In genomic region chr11:55405601-55406469, GRCm38 (mm10) we compare ENCODE assay signal across 8 mouse cellular contexts. TPM values are rescaled to one million over a fixed set of nuclear protein-coding genes. Genes with fewer than 3 reads are reported as not detected.
A peak's percentile ranks its signal among the peaks of the same experiment; 100 is the strongest.
DNase-seq lines count a peak whose midpoint lies in the region; ATAC-seq and TF ChIP-seq lines count a peak whose summit lies in the region.

No protein-coding gene starts in this region.

- 70% methylated on average over 8 of the region's 8 CpGs for WGBS in spleen, adult 2 months
- WGBS in stomach, embryonic 16.5 days = 54% methylated on average over 8 of the region's 8 CpGs
- WGBS in forebrain, embryonic 12.5 days = 82% methylated on average over 8 of the region's 8 CpGs

- DNase-seq in spleen, adult 2 months (ENCODE audit: low read depth in 1 of 2, low spot score in 2 of 2) = no peak
- DNase-seq in spleen, adult 12 weeks (ENCODE audit: low spot score) = no peak
- DNase-seq in heart, adult 9 months (ENCODE audit: low spot score in 2 of 2) = peak; percentile 64 to 81
- peak; percentile 89 for DNase-seq in kidney, postnatal 14 days
- DNase-seq in left cerebral cortex, postnatal 36 days (ENCODE audit: low spot score in 2 of 2) = no peak

- peak overlapping the region; percentile 42; the same call in 1 of the 2 replicates for H3K27ac ChIP-seq in spleen, adult 2 months (ENCODE audit: insufficient read depth, low read length)
- peak overlapping the region; percentile 78 for H3K27ac ChIP-seq in stomach, embryonic 16.5 days (ENCODE audit: low read length)
- H3K27ac ChIP-seq in forebrain, embryonic 12.5 days = no peak overlapping the region

- no peak overlapping the region for H3K4me3 ChIP-seq in spleen, adult 2 months (ENCODE audit: extremely low read depth, insufficient read depth, insufficient read length)
- H3K4me3 ChIP-seq in stomach, embryonic 16.5 days (replicated peaks; ENCODE audit: low read length) = no peak overlapping the region
- H3K4me3 ChIP-seq in forebrain, embryonic 12.5 days (replicated peaks) = no peak overlapping the region

- TF ChIP-seq POLR2A in spleen, adult 2 months (IDR thresholded peaks at IDR 0.05; ENCODE audit: low read depth, low read length) = no peak

- no peaks in the 10 kb centered on the region for H3K9me3 ChIP-seq in stomach, embryonic 16.5 days (replicated peaks; ENCODE audit: control insufficient read depth, low read length)
- H3K9me3 ChIP-seq in forebrain, embryonic 12.5 days = no peaks in the 10 kb centered on the region

- no peak overlapping the region for H3K4me2 ChIP-seq in stomach, embryonic 16.5 days (ENCODE audit: low read depth, low read length)
- H3K4me2 ChIP-seq in forebrain, embryonic 12.5 days = no peak overlapping the region

- no peak overlapping the region for H3K9ac ChIP-seq in stomach, embryonic 16.5 days (ENCODE audit: low read length)
- no peak overlapping the region for H3K9ac ChIP-seq in forebrain, embryonic 12.5 days

- TF ChIP-seq CTCF in spleen, adult 2 months (IDR thresholded peaks at IDR 0.05; ENCODE audit: extremely low read depth, insufficient read depth, insufficient read length, insufficient replicate concordance) = no peak

- peak; percentile 46; the same call in 1 of the 2 replicates for ATAC-seq in stomach, embryonic 16.5 days (ENCODE audit: insufficient read depth, low FRiP score)
- no peak for ATAC-seq in forebrain, embryonic 12.5 days (ENCODE audit: low FRiP score)
- ATAC-seq in erythroid progenitor cell, adult 5-6 weeks (replicated peaks; ENCODE audit: low FRiP score, poor library complexity, severe bottlenecking) = no peak

- intact Hi-C loops in left cerebral cortex, postnatal 36 days (cut with DNase I) = no loop called here

- no peaks in the 10 kb centered on the region for H3K27me3 ChIP-seq in spleen, adult 2 months (ENCODE audit: control insufficient read depth, insufficient read depth, low read length)
- no peaks in the 10 kb centered on the region for H3K27me3 ChIP-seq in stomach, embryonic 16.5 days (ENCODE audit: control insufficient read depth, insufficient read depth, low read length)
- H3K27me3 ChIP-seq in forebrain, embryonic 12.5 days = no peaks in the 10 kb centered on the region

- no peaks in the 10 kb centered on the region for H3K4me1 ChIP-seq in spleen, adult 2 months (ENCODE audit: control insufficient read depth, insufficient read depth, insufficient read length)
- H3K4me1 ChIP-seq in stomach, embryonic 16.5 days (ENCODE audit: control insufficient read depth, insufficient read depth, low read length) = no peaks in the 10 kb centered on the region
- H3K4me1 ChIP-seq in forebrain, embryonic 12.5 days = no peaks in the 10 kb centered on the region

- no peaks in the 10 kb centered on the region for H3K36me3 ChIP-seq in spleen, adult 2 months (ENCODE audit: control insufficient read depth, insufficient read depth, low read length)
- H3K36me3 ChIP-seq in stomach, embryonic 16.5 days (ENCODE audit: control insufficient read depth, insufficient read depth, low read length) = peaks cover 33% of the 10 kb centered on the region; the same call in 1 of the 2 replicates
- peaks cover 73% of the 10 kb centered on the region for H3K36me3 ChIP-seq in forebrain, embryonic 12.5 days (replicated peaks)

RNA-seq across cellular contexts. Expression of gene Sparc, which starts 17.1 kb away (rescaled TPM):
- 427 and 627 TPM in 2 replicates for polyA plus RNA-seq in spleen, adult 2 months (2012; rRNA removed)
- polyA plus RNA-seq in stomach, embryonic 16.5 days (2015; fragmentation: Nextera tagmentation; extraction: Ambion mirVana) = 2,158 and 2,387 TPM in 2 replicates
- polyA plus RNA-seq in forebrain, embryonic 12.5 days (2016; fragmentation: Nextera tagmentation; extraction: Ambion mirVana) = 329 and 395 TPM in 2 replicates
- 100 to 1,000 TPM; 215 to 224 TPM for total RNA-seq in left cerebral cortex, postnatal 36 days (2021)
- 1.8 and 3.8 TPM in 2 replicates for total RNA-seq in erythroid progenitor cell, adult 5-6 weeks (2015; ENCODE audit: low replicate concordance)
- 1.9 and 9.3 TPM in 2 replicates for total RNA-seq in erythroid progenitor cell, adult 5-6 weeks (2017; ENCODE audit: low replicate concordance)

RNA-seq across cellular contexts. Expression of gene Atox1, which starts 55.2 kb away (rescaled TPM):
- 237 and 367 TPM in 2 replicates for polyA plus RNA-seq in spleen, adult 2 months (2012; rRNA removed)
- polyA plus RNA-seq in stomach, embryonic 16.5 days (2015; fragmentation: Nextera tagmentation; extraction: Ambion mirVana) = 421 and 424 TPM in 2 replicates
- polyA plus RNA-seq in forebrain, embryonic 12.5 days (2016; fragmentation: Nextera tagmentation; extraction: Ambion mirVana) = 211 TPM in 2 replicates
- total RNA-seq in left cerebral cortex, postnatal 36 days (2021) = 100 to 1,000 TPM in 1 of 2 experiments, 10 to 100 TPM in 1; 88.1 to 111 TPM
- total RNA-seq in erythroid progenitor cell, adult 5-6 weeks (2015; ENCODE audit: low replicate concordance) = 24.3 and 114 TPM in 2 replicates
- 18.5 TPM in 1 of 2 replicates, not detected in the other for total RNA-seq in erythroid progenitor cell, adult 5-6 weeks (2017; ENCODE audit: low replicate concordance)

Comparison
In these comparisons a context has a peak if more than half of its experiments do, and no peak if none do; other contexts are left out.
1. DNase-seq: peak in heart, adult 9 months (2 of 2) and kidney, postnatal 14 days (single experiment); none in spleen, adult 2 months (0 of 2), spleen, adult 12 weeks (single experiment) and left cerebral cortex, postnatal 36 days (0 of 2).